Mouse (Mus musculus): ENCODE measurements around the gene Pdk2. TPM values are rescaled to one million over a fixed set of nuclear protein-coding genes. Genes with fewer than 3 reads are reported as not detected.

Gene Pdk2
- polyA plus RNA-seq, 1 experiment: 8.6 TPM

- H3K4me3 ChIP-seq (ENCODE audit: insufficient read depth, low read length): no peak overlapping the region
- no peak for TF ChIP-seq CTCF (IDR thresholded peaks at IDR 0.05; ENCODE audit: borderline replicate concordance, insufficient read depth, low read length)
- TF ChIP-seq POLR2A (IDR thresholded peaks at IDR 0.05; ENCODE audit: low read depth, low read length): no peak
- H3K4me1 ChIP-seq (ENCODE audit: control insufficient read depth, insufficient read depth, low read length): no peaks in the 10 kb centered on the region; the same call in 1 of the 2 replicates
- no peak overlapping the region for H3K27ac ChIP-seq (ENCODE audit: insufficient read depth, low read length)
These were observed 31.0 kb upstream of the Pdk2 start for GRCm38 (mm10) chr11:95072136-95072535.

- H3K27ac ChIP-seq (ENCODE audit: insufficient read depth, low read length): no peak overlapping the region
- no peaks in the 10 kb centered on the region; the same call in 1 of the 2 replicates for H3K4me1 ChIP-seq (ENCODE audit: control insufficient read depth, insufficient read depth, low read length)
- H3K4me3 ChIP-seq (ENCODE audit: insufficient read depth, low read length): no peak overlapping the region
- TF ChIP-seq CTCF (IDR thresholded peaks at IDR 0.05; ENCODE audit: borderline replicate concordance, insufficient read depth, low read length) (no peak), POLR2A (IDR thresholded peaks at IDR 0.05; ENCODE audit: low read depth, low read length) (no peak)
These were observed 30.1 kb upstream of the Pdk2 start for GRCm38 (mm10) chr11:95071266-95071665.

GRCm38 (mm10) chr11:95070140-95071107 is 29.3 kb upstream of the Pdk2 start:
- Histone ChIP-seq H3K4me3 (ENCODE audit: insufficient read depth, low read length) (no peak overlapping the region), H3K27ac (ENCODE audit: insufficient read depth, low read length) (no peak overlapping the region), H3K4me1 (ENCODE audit: control insufficient read depth, insufficient read depth, low read length) (no peaks in the 10 kb centered on the region; the same call in 1 of the 2 replicates)
- no peak for TF ChIP-seq CTCF (IDR thresholded peaks at IDR 0.05; ENCODE audit: borderline replicate concordance, insufficient read depth, low read length)
- TF ChIP-seq POLR2A (IDR thresholded peaks at IDR 0.05; ENCODE audit: low read depth, low read length): no peak

GRCm38 (mm10) chr11:95069226-95069957 is 28.2 kb upstream of the Pdk2 start:
- TF ChIP-seq POLR2A (IDR thresholded peaks at IDR 0.05; ENCODE audit: low read depth, low read length) (no peak), CTCF (IDR thresholded peaks at IDR 0.05; ENCODE audit: borderline replicate concordance, insufficient read depth, low read length) (no peak)
- H3K4me3 ChIP-seq (ENCODE audit: insufficient read depth, low read length): no peak overlapping the region
- H3K4me1 ChIP-seq (ENCODE audit: control insufficient read depth, insufficient read depth, low read length): no peaks in the 10 kb centered on the region
- H3K27ac ChIP-seq (ENCODE audit: insufficient read depth, low read length): no peak overlapping the region

- Histone ChIP-seq H3K4me1 (ENCODE audit: control insufficient read depth, insufficient read depth, low read length) (no peaks in the 10 kb centered on the region), H3K27ac (ENCODE audit: insufficient read depth, low read length) (no peak overlapping the region), H3K4me3 (ENCODE audit: insufficient read depth, low read length) (no peak overlapping the region)
- TF ChIP-seq POLR2A (IDR thresholded peaks at IDR 0.05; ENCODE audit: low read depth, low read length) (no peak), CTCF (IDR thresholded peaks at IDR 0.05; ENCODE audit: borderline replicate concordance, insufficient read depth, low read length) (no peak)
These were observed 15.8 kb upstream of the Pdk2 start for GRCm38 (mm10) chr11:95056768-95057501.

GRCm38 (mm10) chr11:95053062-95053461 is 11.9 kb upstream of the Pdk2 start:
- no peaks in the 10 kb centered on the region for H3K4me1 ChIP-seq (ENCODE audit: control insufficient read depth, insufficient read depth, low read length)
- H3K27ac ChIP-seq (ENCODE audit: insufficient read depth, low read length): no peak overlapping the region
- H3K4me3 ChIP-seq (ENCODE audit: insufficient read depth, low read length): no peak overlapping the region
- TF ChIP-seq CTCF (IDR thresholded peaks at IDR 0.05; ENCODE audit: borderline replicate concordance, insufficient read depth, low read length): no peak
- no peak for TF ChIP-seq POLR2A (IDR thresholded peaks at IDR 0.05; ENCODE audit: low read depth, low read length)

- TF ChIP-seq CTCF (IDR thresholded peaks at IDR 0.05; ENCODE audit: borderline replicate concordance, insufficient read depth, low read length) (0 out of 2 replicates have a peak, but pooled peaks have one; percentile 9), POLR2A (IDR thresholded peaks at IDR 0.05; ENCODE audit: low read depth, low read length) (no peak)
- Histone ChIP-seq H3K27ac (ENCODE audit: insufficient read depth, low read length) (no peak overlapping the region), H3K4me1 (ENCODE audit: control insufficient read depth, insufficient read depth, low read length) (no peaks in the 10 kb centered on the region)
These were observed 6.0 kb upstream of the Pdk2 start for GRCm38 (mm10) chr11:95046980-95047680.

GRCm38 (mm10) chr11:95044185-95044870 is 3.2 kb upstream of the Pdk2 start:
- no peak overlapping the region for H3K4me3 ChIP-seq (ENCODE audit: insufficient read depth, low read length)
- H3K4me1 ChIP-seq (ENCODE audit: control insufficient read depth, insufficient read depth, low read length): no peaks in the 10 kb centered on the region
- TF ChIP-seq POLR2A (IDR thresholded peaks at IDR 0.05; ENCODE audit: low read depth, low read length) (no peak), CTCF (IDR thresholded peaks at IDR 0.05; ENCODE audit: borderline replicate concordance, insufficient read depth, low read length) (no peak)
- H3K27ac ChIP-seq (ENCODE audit: insufficient read depth, low read length): no peak overlapping the region

More at GRCm38 (mm10) chr11:95046980-95047680, 6.0 kb upstream of the Pdk2 start:
- H3K4me3 ChIP-seq (ENCODE audit: insufficient read depth, low read length): no peak overlapping the region
